Mouse (Mus musculus): ENCODE measurements around the gene Rexo4.

Rexo4 gene

DNA sequence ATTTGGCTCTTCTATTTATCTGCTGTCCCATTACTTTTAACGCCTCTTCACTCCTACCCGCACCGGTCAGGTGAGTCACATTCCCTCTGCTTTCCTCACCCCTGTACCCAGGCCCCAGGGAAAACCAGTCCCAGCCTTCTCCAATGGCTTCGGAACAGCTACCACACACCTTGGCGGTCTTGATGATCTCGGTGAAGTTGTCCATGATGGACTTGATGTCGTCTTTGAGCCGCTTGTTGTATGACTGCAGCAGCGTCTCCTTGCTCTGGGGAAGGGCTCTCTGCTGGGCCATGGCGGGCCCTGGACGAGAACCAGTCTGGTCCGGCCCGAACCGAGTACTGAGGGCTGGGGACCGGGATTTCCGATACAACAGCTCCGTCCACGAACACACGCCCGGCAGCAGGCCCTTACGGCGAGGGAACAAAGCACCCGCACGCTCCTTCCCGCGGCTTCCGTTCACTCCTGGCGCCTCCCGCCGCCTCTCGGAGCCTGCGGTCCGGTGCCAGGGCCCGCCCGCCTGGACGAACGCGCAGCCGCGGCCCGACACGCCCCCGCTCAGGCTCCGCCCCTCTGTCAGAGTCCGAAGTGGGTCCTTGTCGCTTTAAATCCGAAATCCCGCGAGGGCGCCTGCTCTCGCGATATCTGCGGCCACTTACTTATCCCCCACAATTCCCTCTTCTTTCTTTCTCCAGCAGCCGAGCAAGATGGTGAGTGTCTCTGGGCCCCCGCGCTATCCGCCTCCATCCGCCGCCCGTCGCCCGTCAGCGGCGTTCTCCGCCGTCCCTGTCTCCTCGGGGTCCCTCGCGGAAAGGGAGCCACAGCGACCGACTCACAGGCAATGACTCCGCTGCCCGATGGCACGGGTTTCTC lies 53.8 kb downstream of the Rexo4 start, which contains the start of the genes Med22 and Rpl7a:
Gene Med22 (minus strand): TSS at position 554 of the 870 bp plus-strand sequence.
Gene Rpl7a (plus strand): TSS at position 641 of the 870 bp plus-strand sequence.
- peak; percentile 91 for DNase-seq (ENCODE audit: low read depth, low spot score)

DNA sequence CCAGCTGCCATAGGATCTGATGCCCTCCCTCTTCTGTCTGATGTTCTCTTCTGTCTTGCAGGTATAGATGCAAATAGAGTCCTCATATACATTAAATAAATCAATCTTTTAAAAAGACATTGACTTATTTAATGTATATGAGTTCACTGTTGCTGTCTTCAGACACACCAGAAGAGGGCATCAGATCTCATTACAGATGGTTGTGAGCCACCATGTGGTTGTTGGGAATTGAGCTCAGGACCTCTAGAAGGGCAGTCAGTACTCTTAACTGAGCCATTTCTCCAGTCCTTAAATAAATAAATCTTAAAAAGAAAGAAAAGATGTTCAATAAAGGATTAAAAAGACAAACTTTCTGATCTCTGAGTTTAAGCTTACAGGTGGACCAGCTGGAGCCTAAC lies 54.8 kb downstream of the Rexo4 start:
- no peak for DNase-seq (ENCODE audit: low read depth, low spot score)

DNA sequence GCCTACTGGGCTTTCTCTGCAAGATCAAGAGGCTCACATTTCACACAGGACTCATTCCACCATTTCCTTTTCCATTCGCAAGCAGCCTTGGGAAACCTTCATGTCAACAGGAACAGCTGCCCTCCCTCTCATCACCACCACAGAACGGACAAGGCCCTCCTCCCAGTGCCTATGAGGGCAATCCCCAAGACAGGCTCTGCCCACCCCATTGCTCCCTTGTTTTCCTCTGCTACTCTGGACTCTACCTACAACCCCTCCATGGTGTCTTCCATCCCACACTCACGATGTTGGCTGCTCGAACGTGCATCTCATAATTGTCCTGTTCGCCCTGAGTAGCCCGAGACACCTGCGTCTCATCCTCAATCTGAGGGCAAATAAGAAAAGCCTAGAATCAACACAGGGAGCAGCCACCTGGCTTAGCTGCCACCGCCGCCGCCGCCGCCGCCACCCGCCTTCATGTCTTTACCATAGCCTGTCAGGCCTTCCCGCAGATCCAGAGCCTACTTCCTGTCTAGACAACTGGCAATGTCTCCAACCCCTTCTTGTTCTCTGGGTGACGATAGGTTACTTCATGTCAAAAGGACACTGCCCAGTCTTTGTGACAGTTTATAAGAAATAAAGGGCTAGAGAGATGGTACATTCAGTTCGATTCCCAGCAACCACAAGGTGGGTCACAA lies 55.3 kb downstream of the Rexo4 start:
- no peak for DNase-seq (ENCODE audit: low read depth, low spot score)

DNA sequence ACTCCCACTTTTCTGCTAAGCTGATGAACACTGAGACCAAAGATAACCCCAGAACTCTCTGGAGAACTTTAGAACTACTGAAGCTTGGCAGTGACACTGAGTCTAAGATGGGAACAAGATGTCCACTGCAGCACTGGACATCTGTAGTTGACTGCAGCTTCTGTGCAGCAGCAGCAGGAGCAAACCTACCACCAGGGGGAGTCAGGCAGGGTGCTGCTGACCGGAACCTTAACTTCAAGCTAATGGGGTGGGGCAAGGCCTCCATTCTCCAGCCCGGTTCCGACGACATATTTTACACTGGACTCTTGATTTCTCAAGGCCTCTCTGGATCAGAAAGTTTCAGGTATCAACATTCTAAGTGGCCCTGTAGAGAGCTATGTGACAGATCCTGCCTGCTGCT lies 57.1 kb downstream of the Rexo4 start:
- DNase-seq (ENCODE audit: low read depth, low spot score): no peak

DNA sequence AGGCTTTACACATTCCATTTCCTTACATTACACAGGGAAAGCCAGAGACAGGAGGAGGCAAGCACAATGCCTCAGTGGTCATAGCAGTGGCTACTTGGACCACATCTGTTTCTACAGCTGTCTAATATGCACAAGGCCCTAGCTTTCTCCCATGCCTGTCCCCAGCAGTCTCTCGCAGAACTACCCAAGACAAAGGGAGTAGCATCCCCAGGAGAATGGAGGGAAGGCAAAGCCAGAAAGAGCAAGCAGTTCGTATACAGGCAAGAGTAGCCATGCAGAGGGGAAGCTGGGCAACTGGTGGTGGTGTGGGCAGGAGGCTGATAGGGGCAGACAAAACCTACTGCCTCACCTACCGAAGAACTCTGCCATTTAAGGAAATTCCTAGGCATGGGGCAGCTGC lies 57.8 kb downstream of the Rexo4 start:
- no peak for DNase-seq (ENCODE audit: low read depth, low spot score)

DNA sequence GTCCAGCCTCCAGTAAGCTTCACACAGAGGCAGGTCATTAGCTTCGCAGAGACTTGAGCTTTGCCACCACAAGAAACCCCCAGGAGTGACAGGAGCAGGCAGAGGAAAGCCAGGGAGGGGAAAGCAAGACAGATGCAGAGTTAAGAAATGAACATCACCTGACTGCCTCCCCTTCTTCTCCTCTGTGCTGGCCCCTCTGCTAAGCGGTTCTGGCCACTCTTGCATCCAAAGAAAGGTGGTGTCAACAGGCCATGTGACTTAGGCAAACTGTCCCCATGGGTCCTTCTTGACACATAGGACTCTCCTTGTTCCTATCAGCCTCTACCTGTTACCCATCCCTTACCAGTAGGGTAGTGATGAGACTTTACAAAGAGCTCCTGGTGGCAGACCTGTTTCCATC lies 58.2 kb downstream of the Rexo4 start:
- no peak for DNase-seq (ENCODE audit: low read depth, low spot score)
